Mouse (Mus musculus) forelimb bud, embryonic 11.5 days (tissue): ENCODE data around the gene Dlx5.

ENCODE experiments used
- DNase-seq: peaks from one replicate; pipeline ENCODE4 v3.0.0-alpha.2; 2012; ENCODE audit warnings: low read depth, low spot score

Gene Dlx5

DNA sequence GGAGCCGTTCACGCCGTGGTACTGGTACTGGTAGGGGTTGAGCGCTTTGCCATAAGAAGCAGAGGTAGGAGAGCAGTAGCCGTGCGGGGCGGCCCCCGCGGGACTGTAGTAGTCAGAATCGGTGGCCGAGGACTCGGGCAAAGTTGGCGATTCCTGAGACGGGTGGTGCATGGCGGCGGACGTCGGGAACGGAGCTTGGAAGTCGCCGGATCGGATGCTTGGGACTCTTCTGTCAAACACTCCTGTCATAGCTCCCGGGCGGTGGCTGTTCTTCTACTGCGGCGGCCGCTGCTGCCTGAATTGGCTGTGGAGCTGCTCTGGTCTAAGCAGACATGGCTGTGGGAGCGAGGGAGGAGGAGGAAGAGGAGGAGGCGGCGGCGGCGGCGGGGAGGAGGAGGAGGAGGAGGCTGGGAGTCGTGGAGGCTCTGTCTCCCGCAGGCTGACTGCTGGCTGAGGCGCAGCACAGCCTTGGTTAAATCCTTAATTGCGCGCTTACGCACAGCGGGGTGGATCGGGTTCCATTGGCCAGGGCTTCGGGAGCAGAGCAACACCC is at the start of gene Dlx5:
Gene Dlx5, minus strand, starts transcription at position 448 of the 553 bp plus-strand sequence.
- DNase-seq: no peak

DNA sequence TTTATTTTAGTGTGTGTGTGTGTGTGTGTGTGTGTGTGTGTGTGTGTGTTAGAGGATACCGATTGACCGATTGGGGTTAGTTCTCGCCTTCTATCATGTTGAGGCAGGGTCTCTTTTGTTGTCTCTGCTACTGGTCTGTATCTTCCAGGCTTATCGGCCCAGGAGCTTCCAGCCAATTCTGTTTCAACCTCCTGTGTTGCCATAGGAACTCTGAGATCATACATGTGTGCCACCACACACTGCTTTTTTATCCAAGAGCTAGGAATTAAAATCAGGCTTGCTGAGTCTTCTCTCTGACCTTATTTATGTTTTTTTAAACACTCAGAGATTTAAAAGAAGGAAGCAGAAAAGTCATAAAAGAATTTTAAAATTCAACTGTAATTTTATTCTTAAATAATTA is 49.6 kb upstream of the Dlx5 start:
- no peak for DNase-seq

DNA sequence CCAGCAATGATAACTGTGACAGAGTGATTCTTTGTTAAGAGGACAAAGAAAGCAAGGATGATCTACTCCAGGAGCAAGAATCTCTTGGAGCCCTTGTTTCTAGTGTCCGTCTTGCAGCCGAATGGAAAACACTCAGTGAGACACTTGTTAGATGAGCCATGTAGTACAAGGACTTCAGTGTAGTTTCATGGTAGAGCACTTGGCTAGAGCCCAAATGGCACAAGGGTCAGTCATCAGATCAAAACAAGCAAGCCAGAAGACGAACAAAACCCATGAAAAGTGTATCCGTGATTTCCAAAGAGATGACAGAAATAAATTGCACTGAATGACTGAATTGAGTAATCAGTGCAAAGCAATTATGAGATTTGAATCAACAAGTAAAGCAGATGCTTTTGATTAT is 48.9 kb upstream of the Dlx5 start:
- no peak for DNase-seq

DNA sequence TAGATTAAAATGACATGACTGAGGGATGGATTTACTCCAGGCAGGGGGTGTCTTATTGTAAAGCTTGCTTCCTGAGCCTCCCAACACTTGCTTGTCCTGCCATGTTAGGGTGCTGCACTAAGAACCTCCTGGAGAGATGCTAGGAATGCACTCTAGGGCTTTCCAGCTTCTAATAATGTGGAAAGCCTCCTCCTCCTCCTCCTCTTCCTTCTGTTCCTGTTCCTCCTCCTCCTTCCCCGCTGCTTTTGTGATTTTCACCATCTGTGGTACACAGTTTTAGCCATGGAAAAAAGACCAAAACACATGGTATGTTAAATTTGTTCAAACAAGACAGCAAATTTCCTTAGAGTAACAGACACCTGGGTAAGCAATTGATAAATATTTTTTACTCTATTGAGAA is 43.4 kb upstream of the Dlx5 start:
- no peak for DNase-seq

DNA sequence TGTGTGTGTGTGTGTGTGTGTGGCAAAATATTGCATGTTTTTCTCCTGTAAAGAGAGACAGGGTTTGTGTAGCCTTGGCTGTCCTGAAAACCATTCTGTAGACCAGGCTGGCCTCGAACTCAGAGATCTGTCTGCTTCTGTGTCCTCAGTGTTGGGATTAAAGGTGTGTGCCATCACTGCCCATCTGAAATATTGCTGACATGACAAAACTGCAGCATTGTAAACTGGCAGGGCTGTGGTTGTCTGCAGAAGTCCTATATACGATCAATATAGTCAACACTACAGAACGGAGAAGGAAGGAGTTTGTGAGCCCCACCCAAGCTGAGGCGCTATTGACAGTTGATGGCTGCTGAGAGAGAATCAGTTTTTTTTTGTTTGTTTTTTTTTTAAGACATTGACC is 35.4 kb upstream of the Dlx5 start:
- DNase-seq: no peak

DNA sequence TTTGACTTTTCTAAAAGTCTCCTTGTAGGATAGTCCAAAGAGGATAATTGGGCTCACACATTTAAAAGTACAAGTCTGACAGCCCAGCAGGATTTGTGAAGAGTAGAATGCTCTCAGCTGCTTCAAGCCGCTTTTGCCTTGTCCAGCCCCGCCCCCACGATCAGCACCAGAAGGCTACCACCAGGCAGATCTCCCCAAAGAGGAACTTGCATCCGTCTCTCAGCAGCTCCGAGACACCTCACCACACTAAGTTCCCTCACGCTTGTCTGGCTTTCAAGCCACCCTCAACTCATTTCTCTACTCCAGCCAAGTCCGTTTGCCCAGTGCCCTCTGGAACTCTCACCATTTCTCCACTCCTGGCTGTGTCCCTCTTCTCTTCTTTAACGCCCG is 33.6 kb upstream of the Dlx5 start:
- DNase-seq: no peak

DNA sequence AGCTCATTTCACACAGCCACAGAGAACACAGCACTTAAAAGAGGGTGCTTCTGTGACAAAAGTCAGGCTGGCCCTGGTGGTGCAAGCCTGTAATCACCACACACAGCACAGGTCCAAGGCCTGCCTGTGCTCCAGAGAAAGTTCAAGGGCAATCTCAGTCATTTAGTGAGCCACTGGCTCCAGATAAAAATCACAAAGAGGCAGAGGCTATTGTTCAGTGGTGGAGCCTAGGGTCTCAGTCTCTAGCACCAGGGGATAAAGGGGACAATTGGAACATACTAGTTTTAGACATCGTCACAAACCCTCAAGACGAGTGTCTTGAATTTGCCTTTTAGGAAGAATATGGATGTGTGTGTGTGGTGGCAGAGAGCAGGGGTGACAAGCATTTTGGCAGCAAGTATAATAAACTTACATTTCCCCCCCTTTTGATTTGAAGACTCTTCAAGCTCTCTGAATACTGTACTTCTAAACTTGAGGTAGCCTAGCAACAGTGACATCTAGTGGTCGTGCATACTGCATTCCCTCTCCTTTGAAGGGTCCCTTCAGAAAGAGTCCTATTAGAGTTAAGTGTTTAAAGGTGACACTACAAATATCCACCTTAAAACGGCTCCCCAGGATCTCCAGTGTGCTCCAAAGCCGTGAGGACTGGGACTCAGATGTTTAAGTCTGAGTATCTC is 33.1 kb upstream of the Dlx5 start:
- DNase-seq: peak; percentile 78

DNA sequence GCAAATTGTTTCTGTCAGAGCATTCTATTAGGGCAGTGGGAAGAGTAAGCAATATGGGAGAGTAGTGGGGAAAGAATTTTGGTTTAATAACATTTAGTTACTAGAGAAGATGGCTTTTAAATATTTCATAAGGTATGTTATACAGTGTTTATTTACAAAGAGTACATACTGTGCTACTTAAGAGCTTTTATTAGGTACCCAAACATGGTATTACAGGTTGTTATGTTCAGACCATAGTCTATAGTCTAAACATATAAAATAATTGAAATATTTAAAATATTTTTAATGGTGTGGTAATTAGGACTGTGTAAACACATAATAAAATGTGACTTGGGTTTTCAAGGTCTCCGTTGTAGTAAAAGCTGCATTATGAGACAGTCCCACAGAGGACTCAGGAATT is 32.4 kb upstream of the Dlx5 start:
- no peak for DNase-seq

DNA sequence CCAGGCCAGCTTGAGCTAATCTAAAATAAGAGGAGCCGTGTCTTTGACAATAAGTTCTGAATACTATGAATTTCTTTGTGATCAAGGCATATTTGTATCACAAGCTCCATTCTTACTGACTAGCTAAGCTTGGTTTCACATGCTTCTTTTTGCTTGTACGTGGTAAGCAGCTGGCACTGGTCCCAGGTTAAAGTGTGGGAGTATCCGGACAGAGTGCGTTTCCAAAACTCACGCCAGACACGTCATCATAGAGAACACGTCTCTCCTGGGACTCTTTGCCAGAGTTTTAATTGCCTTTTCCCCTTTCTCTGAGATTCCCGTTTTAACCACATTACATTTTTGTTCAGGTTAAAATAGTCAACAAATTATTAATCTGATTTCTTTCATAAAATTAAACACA is 27.7 kb upstream of the Dlx5 start:
- no peak for DNase-seq

DNA sequence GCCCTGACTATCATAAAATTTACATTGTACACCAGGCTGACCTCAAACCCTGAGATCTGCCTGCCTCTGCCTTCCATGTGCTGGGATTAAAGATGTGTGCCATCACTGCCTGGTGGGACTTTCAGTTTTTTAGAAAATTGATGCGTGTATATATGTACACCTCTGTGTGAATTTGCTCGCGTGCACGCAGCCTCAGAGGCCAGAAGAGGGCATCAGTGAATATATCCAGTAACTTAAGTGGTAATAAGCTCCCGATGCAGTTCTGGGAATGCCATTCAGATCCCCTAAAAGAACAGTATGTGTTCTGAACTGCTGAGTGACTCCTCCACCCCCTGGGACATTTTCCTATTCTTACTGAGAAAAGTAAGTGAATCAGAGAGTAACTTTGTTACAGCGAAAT is 8.2 kb upstream of the Dlx5 start:
- no peak for DNase-seq

DNA sequence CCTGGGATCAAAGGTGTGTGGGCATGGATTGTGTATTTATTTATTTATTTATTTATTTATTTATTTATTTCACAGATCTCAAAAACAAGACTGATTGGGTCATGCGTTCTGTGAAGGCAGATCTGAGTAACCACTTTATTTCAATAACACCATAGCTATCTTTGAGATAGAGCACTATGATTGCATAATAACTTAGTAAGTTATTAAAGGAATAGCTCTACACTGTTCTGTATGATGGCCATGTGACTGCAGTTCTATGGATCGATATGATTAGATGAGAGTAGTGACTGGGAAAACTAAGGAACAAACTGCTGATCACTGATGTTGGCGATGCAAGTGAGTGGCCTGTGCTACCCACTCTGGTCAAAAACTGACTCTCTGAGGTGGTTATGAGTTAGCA is 4.3 kb upstream of the Dlx5 start:
- DNase-seq: no peak

DNA sequence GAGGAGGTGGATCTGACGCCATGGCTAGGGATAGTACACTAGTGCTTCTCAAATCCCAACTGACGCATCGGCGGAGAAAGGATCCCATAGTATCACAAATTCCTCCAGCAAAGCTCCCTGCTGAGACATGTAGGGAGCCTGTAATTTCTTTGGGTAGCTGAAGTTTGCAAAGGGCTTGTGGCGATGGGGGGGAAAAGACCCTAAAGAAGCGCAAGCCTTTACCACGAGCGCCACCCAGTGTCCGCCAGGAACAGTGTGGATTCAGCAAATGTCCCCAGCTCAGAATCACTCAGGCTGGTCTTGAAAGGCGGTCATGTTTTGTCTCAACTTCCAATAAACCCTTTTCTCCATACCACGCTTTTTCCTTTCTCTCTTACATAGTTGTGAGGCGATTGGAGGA is 3.0 kb upstream of the Dlx5 start:
- DNase-seq: peak; percentile 84

DNA sequence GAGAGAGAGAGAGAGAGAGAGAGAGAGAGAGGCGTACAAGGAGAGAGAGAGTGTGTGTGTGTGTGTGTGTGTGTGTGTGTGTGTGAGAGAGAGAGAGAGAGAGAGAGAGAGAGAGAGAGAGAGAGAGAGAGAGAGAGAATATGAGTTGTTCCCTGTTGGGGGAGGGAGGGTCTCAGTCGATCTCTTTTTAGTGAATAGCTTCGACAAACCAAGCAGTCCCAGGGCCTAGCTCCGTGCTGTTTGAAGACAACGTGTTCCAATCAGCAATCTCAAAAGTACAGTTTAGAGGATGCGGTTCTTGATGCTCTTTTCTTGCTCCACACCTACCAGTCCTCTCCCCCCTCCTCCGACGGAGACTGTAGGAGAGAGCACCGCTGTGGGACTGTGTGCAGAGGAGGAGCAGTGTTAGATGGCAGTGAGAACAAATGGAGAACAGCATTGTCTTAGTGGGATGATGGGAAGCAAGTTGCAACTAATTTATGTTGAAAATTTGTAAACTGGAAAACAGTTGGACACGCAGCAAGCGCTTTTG is 447 bp upstream of the Dlx5 start:
- DNase-seq: no peak

DNA sequence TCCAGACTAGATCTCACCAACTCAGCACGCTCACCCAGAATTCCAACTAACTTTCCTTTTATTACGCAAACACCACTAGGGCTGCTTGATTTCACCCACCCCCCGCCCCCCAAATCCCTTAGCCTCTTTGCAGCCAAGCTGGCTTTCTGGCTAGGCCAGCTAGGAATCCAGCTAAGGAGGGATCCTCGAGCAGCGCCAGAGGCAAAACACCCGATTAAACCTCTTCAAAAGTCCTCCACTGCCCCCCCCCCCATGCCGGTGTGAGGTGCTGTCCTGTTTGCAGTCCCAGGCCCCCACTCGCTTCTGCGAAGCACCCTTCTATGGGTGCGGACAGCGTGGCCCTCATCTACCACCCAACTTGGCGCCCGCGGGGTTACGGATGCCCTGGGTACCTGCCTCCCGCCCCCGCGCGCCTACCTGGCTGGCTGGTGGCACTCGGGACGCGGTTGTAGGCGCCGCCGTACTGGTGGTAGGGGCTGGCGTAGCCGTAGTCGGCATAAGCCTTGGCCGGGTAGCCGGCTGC is 709 bp downstream of the Dlx5 start:
- DNase-seq: no peak

DNA sequence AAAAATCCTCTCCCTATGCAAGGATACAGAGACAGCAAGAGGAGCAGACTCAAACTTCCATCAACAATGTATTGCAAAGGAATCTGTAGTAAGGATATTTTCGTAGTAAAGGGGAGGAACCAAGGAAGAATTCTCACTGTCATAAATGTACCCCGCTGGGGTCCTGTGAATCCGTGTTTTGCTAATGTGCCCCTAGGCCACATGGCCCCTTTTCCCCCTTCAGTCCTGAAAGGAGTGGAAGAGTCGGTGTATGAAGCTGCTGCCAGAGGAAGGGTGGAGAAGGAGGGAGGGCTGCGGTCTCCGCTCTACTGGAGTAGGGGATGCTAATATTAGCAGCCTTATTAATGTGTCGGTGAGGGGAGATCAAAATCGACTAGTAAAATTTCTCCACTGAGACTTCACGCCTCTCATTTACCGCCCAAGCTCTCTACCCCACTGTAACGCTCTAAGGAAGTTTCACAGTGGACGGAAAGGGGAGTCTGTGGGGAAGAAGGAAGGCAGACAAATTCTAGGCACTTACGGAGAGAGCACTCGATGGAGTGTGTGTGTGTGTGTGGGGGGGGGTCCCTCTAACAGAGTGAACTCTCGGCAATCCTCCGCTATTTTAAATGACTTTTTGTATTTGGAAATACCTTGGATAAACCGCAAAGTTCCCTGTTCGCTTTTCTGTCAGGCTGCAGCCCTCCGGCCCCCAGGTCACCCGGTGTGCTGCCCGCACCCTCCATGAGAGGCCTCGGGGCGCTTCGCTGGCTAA is 1.3 kb downstream of the Dlx5 start:
- DNase-seq: no peak

DNA sequence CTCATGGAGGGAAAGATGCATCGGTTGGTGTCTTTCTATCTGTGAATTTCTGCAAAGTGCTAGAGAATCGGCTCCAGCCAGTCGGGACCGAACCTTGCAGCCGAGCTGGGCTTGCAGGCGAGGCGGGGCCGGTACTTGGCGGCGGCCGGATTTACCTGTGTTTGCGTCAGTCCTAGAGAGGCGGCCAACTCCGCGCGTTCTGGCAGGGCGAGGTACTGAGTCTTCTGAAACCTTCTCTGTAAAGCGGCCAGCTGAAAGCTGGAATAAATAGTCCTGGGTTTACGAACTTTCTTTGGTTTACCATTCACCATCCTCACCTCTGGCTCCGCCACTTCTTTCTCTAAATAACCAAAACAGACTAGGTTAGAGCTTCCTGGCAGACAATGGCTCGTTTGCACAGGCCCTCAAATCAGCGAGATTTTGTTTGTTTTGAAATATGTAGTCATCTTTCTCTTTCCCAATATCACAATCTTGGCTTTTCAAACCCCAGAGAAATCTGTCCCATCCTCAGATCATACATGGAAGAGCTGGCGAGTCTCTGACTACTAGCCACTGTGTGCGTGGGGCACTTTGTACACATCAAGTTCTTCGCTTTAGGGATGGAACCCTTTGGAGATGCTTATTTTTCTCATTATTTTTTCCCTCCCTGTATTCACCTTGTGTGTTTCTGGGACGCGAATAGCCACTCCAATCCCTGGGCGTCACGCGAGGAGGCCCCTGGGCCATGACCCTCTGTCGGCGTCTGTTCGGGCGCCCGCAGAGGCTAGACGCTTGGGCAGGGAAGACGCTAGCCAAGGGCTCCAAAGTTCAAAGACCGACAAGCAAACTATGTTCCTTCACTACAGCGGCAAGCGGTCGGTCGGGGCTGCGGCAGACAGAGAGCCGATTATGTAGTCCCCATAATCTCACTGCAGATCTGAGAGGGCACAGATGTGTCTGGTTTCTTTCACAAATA is 2.2 kb downstream of the Dlx5 start:
- DNase-seq: no peak

DNA sequence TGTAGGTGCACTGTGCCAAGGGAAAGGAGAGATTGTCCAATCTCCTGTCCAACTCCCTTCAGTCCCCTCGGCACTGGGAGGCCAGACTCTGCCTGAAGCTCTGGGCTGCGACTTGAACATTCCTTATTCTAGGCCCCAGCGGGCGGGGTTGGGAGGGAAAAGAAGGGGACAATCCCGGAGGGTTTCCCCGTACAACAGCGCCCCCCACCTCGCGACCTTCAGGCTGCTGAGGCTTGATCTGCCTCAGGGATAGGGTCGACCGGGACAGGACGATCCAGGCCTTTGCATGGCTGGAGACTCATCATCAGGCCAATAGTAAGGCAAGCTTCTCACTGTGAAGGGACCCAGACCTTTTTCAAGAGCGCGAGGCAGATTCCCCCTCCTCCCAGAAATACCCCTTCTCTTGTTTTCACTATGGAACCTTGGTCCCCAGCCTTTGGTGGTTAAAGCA is 3.0 kb downstream of the Dlx5 start:
- DNase-seq: no peak

DNA sequence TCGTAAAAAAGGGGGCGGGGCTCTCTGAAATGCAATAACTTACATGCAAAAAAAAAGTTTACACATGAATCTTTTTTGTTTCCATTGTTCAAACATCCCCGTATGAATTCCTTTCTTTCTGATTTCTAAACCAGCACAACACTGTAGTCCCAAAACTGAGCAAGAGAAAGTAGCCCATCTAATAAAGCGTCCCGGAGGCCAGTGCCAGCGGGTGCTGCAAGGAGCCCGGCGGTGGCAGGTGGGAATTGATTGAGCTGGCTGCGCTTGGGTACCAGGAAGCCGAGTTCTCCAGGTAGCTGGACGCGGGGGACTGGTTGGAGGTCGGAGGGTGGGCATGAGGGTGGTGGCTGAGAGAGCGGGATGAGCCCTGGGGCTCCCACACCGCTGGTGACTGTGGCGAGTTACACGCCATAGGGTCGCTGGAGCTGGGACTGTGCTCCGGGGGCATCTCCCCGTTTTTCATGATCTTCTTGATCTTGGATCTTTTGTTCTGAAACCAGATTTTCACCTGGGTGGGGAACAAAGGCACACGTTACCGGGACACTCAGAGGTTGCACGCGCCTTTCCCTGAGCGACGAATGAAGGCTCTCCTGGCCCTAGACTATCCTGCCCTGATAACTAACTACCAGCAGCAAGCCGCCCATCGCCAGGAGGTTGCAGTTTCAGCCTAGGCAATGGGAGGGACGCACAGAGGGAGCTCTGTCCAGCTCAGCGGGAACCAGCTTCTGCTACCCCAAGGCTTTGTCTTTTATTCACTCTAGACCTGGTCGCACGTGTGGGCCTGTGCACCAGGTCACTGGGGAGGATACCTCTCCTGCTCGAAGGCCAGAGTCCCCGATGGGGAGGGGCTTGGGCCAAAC is 3.7 kb downstream of the Dlx5 start:
- no peak for DNase-seq

DNA sequence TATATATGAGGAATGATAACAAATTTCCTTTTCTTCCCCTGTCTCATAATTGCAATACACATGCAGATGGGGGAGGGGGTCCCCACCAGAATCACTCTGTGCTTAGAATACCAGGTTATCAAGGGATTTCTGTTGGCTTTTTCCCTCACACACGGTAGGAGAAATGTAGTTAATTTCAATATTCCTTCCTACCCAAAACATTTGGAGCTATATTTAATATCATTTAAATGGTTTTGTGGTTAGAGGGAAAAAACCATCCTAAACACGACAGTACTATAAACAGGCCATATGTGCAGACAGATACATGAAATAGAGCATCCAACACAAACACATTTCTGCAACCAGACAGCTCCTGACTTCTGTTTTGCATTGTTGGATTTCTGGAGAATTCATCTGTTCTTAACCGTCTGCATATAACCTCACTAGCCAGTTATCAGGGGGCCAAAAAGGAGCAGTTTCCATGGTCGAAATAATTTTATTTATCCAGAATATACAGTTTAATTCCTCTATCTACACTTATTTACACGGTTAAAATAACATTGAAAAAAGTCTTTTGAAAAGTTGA is 4.5 kb downstream of the Dlx5 start:
- no peak for DNase-seq

DNA sequence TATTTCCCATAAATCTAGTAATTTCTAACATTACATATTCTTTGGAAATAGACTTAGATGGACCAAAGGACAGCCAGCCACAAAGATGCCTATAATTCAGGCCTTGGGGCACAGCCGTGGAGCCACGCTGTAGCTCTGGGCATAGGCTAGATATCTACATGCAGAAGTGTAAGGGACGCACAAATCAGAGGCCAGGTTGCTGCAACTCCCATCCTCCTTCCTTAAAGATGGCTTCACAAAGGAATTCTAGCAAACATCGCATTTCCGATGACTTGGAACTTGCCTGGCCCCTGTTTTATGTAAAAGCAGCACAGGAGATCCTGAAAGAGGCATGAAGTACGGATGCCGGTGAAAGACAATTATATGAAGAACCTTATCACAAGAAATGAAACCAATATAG is 5.2 kb downstream of the Dlx5 start:
- no peak for DNase-seq
